Mouse (Mus musculus): ENCODE data around the gene Pkhd1.

- TF ChIP-seq CTCF (conservative IDR thresholded peaks at IDR 0.05; ENCODE audit: low read length) (no peak), POU5F1 (IDR thresholded peaks at IDR 0.05; ENCODE audit: borderline replicate concordance, low read length) (no peak)
Measured at GRCm38 (mm10) chr1:20667567-20667966, 49.7 kb upstream of the Pkhd1 start.
